Mouse (Mus musculus): ENCODE measurements around the gene Khdc1a.

Gene Khdc1a

DNA sequence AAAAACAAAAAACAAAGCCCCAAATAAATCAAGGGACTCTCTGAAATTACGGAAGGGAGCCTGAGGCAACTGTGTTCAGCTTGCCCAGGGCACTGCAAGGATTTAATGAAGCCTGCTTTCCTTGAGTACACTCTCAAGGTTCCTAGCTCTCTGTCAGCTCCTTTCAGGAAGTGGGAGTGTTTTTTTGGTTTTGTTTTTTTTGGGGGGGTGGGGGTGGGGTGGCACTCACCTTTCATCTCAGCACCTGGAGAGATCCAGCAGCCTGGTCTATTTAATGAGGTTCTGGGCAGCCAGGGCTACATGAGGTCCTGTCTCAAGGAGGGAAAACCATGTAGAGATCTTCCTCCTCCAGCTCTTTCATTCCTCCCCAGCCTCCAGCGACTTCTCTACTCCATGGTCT lies at the start of gene Khdc1a:
Khdc1a (plus strand) TSS at position 301 of the 400 bp plus-strand sequence.
- Histone ChIP-seq H3K4me1 (replicated peaks; ENCODE audit: low read depth, low read length) (no peaks in the 10 kb centered on the region), H3K9me3 (ENCODE audit: low read length) (peaks cover 9% of the 10 kb centered on the region; the same call in 1 of the 2 replicates), H3K36me3 (ENCODE audit: insufficient read depth, low read length) (no peaks in the 10 kb centered on the region), H3K4me3 (replicated peaks; ENCODE audit: low read length) (no peak within 1 kb of the TSS), H3K27me3 (ENCODE audit: insufficient read depth, low read length) (no peaks in the 10 kb centered on the region)
- TF ChIP-seq CTCF (conservative IDR thresholded peaks at IDR 0.05; ENCODE audit: low read length) = no peak
- TF ChIP-seq POU5F1 (IDR thresholded peaks at IDR 0.05; ENCODE audit: borderline replicate concordance, low read length) = no peak
- TF ChIP-seq NANOG (IDR thresholded peaks at IDR 0.05; ENCODE audit: borderline replicate concordance, low read length) = no peak

- TF ChIP-seq POU5F1 (IDR thresholded peaks at IDR 0.05; ENCODE audit: borderline replicate concordance, low read length) (no peak), CTCF (conservative IDR thresholded peaks at IDR 0.05; ENCODE audit: low read length) (no peak), NANOG (IDR thresholded peaks at IDR 0.05; ENCODE audit: borderline replicate concordance, low read length) (no peak)
- Histone ChIP-seq H3K4me3 (replicated peaks; ENCODE audit: low read length) (no peak overlapping the region), H3K9me3 (ENCODE audit: low read length) (no peaks in the 10 kb centered on the region), H3K27me3 (ENCODE audit: insufficient read depth, low read length) (no peaks in the 10 kb centered on the region), H3K36me3 (ENCODE audit: insufficient read depth, low read length) (no peaks in the 10 kb centered on the region), H3K4me1 (replicated peaks; ENCODE audit: low read depth, low read length) (no peaks in the 10 kb centered on the region)
Observed at GRCm38 (mm10) chr1:21299826-21300225, 49.6 kb upstream of the Khdc1a start.

- no peak for TF ChIP-seq NANOG (IDR thresholded peaks at IDR 0.05; ENCODE audit: borderline replicate concordance, low read length)
- TF ChIP-seq CTCF (conservative IDR thresholded peaks at IDR 0.05; ENCODE audit: low read length) = no peak
- TF ChIP-seq POU5F1 (IDR thresholded peaks at IDR 0.05; ENCODE audit: borderline replicate concordance, low read length) = no peak
- Histone ChIP-seq H3K4me1 (replicated peaks; ENCODE audit: low read depth, low read length) (no peaks in the 10 kb centered on the region), H3K9me3 (ENCODE audit: low read length) (no peaks in the 10 kb centered on the region), H3K4me3 (replicated peaks; ENCODE audit: low read length) (no peak overlapping the region), H3K36me3 (ENCODE audit: insufficient read depth, low read length) (no peaks in the 10 kb centered on the region), H3K27me3 (ENCODE audit: insufficient read depth, low read length) (no peaks in the 10 kb centered on the region)
Observed at GRCm38 (mm10) chr1:21301686-21302085, 47.8 kb upstream of the Khdc1a start.

GRCm38 (mm10) chr1:21304174-21304573 lies 45.3 kb upstream of the Khdc1a start:
- H3K9me3 ChIP-seq (ENCODE audit: low read length) = no peaks in the 10 kb centered on the region
- no peaks in the 10 kb centered on the region for H3K27me3 ChIP-seq (ENCODE audit: insufficient read depth, low read length)
- H3K4me1 ChIP-seq (replicated peaks; ENCODE audit: low read depth, low read length) = no peaks in the 10 kb centered on the region
- TF ChIP-seq NANOG (IDR thresholded peaks at IDR 0.05; ENCODE audit: borderline replicate concordance, low read length) = no peak
- TF ChIP-seq POU5F1 (IDR thresholded peaks at IDR 0.05; ENCODE audit: borderline replicate concordance, low read length) = no peak
- no peak for TF ChIP-seq CTCF (conservative IDR thresholded peaks at IDR 0.05; ENCODE audit: low read length)
- no peaks in the 10 kb centered on the region for H3K36me3 ChIP-seq (ENCODE audit: insufficient read depth, low read length)
- H3K4me3 ChIP-seq (replicated peaks; ENCODE audit: low read length) = no peak overlapping the region

- no peak for TF ChIP-seq POU5F1 (IDR thresholded peaks at IDR 0.05; ENCODE audit: borderline replicate concordance, low read length)
- no peaks in the 10 kb centered on the region for H3K4me1 ChIP-seq (replicated peaks; ENCODE audit: low read depth, low read length)
- no peak overlapping the region for H3K4me3 ChIP-seq (replicated peaks; ENCODE audit: low read length)
- no peaks in the 10 kb centered on the region for H3K27me3 ChIP-seq (ENCODE audit: insufficient read depth, low read length)
- H3K36me3 ChIP-seq (ENCODE audit: insufficient read depth, low read length) = no peaks in the 10 kb centered on the region
- H3K9me3 ChIP-seq (ENCODE audit: low read length) = no peaks in the 10 kb centered on the region
Observed at GRCm38 (mm10) chr1:21304646-21305045, 44.8 kb upstream of the Khdc1a start.

- no peak overlapping the region for H3K4me3 ChIP-seq (replicated peaks; ENCODE audit: low read length)
- TF ChIP-seq CTCF (conservative IDR thresholded peaks at IDR 0.05; ENCODE audit: low read length) = no peak
- no peaks in the 10 kb centered on the region for H3K9me3 ChIP-seq (ENCODE audit: low read length)
- no peaks in the 10 kb centered on the region for H3K4me1 ChIP-seq (replicated peaks; ENCODE audit: low read depth, low read length)
- H3K27me3 ChIP-seq (ENCODE audit: insufficient read depth, low read length) = no peaks in the 10 kb centered on the region
- no peaks in the 10 kb centered on the region for H3K36me3 ChIP-seq (ENCODE audit: insufficient read depth, low read length)
Observed at GRCm38 (mm10) chr1:21305443-21305842, 44.0 kb upstream of the Khdc1a start.

GRCm38 (mm10) chr1:21314336-21314735 lies 35.1 kb upstream of the Khdc1a start:
- Histone ChIP-seq H3K36me3 (ENCODE audit: insufficient read depth, low read length) (no peaks in the 10 kb centered on the region), H3K4me1 (replicated peaks; ENCODE audit: low read depth, low read length) (no peaks in the 10 kb centered on the region), H3K27me3 (ENCODE audit: insufficient read depth, low read length) (no peaks in the 10 kb centered on the region), H3K4me3 (replicated peaks; ENCODE audit: low read length) (no peak overlapping the region), H3K9me3 (ENCODE audit: low read length) (no peaks in the 10 kb centered on the region)
- TF ChIP-seq NANOG (IDR thresholded peaks at IDR 0.05; ENCODE audit: borderline replicate concordance, low read length) = no peak
- no peak for TF ChIP-seq POU5F1 (IDR thresholded peaks at IDR 0.05; ENCODE audit: borderline replicate concordance, low read length)
- TF ChIP-seq CTCF (conservative IDR thresholded peaks at IDR 0.05; ENCODE audit: low read length) = no peak

GRCm38 (mm10) chr1:21315756-21316155 lies 33.7 kb upstream of the Khdc1a start:
- Histone ChIP-seq H3K9me3 (ENCODE audit: low read length) (no peaks in the 10 kb centered on the region), H3K27me3 (ENCODE audit: insufficient read depth, low read length) (no peaks in the 10 kb centered on the region), H3K36me3 (ENCODE audit: insufficient read depth, low read length) (no peaks in the 10 kb centered on the region), H3K4me3 (replicated peaks; ENCODE audit: low read length) (no peak overlapping the region), H3K4me1 (replicated peaks; ENCODE audit: low read depth, low read length) (no peaks in the 10 kb centered on the region)
- TF ChIP-seq CTCF (conservative IDR thresholded peaks at IDR 0.05; ENCODE audit: low read length) (no peak), NANOG (IDR thresholded peaks at IDR 0.05; ENCODE audit: borderline replicate concordance, low read length) (no peak), POU5F1 (IDR thresholded peaks at IDR 0.05; ENCODE audit: borderline replicate concordance, low read length) (no peak)

DNA sequence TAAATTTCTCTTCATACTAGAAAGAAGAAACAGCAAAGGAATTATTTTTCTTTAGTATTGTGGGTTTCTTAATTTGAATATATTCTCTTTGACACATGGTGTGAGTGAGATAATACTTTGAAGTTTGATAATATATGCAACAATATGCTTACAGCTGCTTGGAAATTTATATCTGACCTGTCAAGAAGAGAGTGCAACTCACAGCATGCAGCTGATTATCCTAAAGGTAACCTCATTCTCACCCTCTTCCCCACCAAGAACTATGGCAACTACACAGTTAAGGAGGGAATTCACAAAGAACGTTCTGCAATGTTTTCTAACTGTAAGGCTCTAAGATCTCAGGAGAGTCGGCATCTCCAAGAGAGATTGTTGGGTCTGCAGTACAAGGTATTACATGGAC lies 33.1 kb upstream of the Khdc1a start:
- Histone ChIP-seq H3K27me3 (ENCODE audit: insufficient read depth, low read length) (no peaks in the 10 kb centered on the region), H3K4me3 (replicated peaks; ENCODE audit: low read length) (no peak overlapping the region), H3K4me1 (replicated peaks; ENCODE audit: low read depth, low read length) (no peaks in the 10 kb centered on the region), H3K9me3 (ENCODE audit: low read length) (no peaks in the 10 kb centered on the region), H3K36me3 (ENCODE audit: insufficient read depth, low read length) (no peaks in the 10 kb centered on the region)
- TF ChIP-seq POU5F1 (IDR thresholded peaks at IDR 0.05; ENCODE audit: borderline replicate concordance, low read length) = no peak
- TF ChIP-seq NANOG (IDR thresholded peaks at IDR 0.05; ENCODE audit: borderline replicate concordance, low read length) = no peak
- TF ChIP-seq CTCF (conservative IDR thresholded peaks at IDR 0.05; ENCODE audit: low read length) = no peak

All from E14TG2a.4 (cell line).